Mouse (Mus musculus) gastrocnemius, adult 8-10 months (tissue): ENCODE measurements around the gene Chchd4. TPM values are rescaled to one million over a fixed set of nuclear protein-coding genes. Genes with fewer than 3 reads are reported as not detected.
"Not testable (repeated sequence)": the region's sequence is repeated elsewhere in the genome, so short reads cannot be mapped to it uniquely, and the experiment has no call there.

ENCODE experiments used
- DNase-seq, 2 experiments: peaks; one replicate each; pipeline ENCODE4 v3.0.0; 2022; ENCODE audit warnings: low spot score in 2 of 2
- total RNA-seq, 4 experiments: library from RNA; stranded (reverse); gene quantifications; 2 replicates each; pipeline ENCODE4 v1.2.4; 2022

The Chchd4 gene
- total RNA-seq, 4 experiments from 2014 or later, result 8.4 to 11.4 (median 9.1) TPM

GRCm38 (mm10) chr6:91474441-91475190, 1.3 kb upstream of the Chchd4 start:
- DNase-seq, result peak in 1 of 2 experiments; percentile 51

- no peak for DNase-seq
These were observed 577 bp upstream of the Chchd4 start for GRCm38 (mm10) chr6:91473805-91474440.

- no peak for DNase-seq
These were observed 1.0 kb downstream of the Chchd4 start for GRCm38 (mm10) chr6:91472319-91472718.

GRCm38 (mm10) chr6:91471427-91471826, 1.9 kb downstream of the Chchd4 start:
- not testable (repeated sequence) for DNase-seq

- DNase-seq, result no peak
These were observed 2.6 kb downstream of the Chchd4 start for GRCm38 (mm10) chr6:91470712-91471111.

- DNase-seq, result no peak
These were observed 6.2 kb downstream of the Chchd4 start for GRCm38 (mm10) chr6:91467106-91467505.

- no peak for DNase-seq
These were observed 7.6 kb downstream of the Chchd4 start for GRCm38 (mm10) chr6:91465756-91466155.

- DNase-seq, result no peak
These were observed 13.9 kb downstream of the Chchd4 start for GRCm38 (mm10) chr6:91459471-91459870.

GRCm38 (mm10) chr6:91454546-91454945, 18.8 kb downstream of the Chchd4 start:
- DNase-seq, result no peak

- no peak for DNase-seq
These were observed 21.3 kb downstream of the Chchd4 start for GRCm38 (mm10) chr6:91452056-91452455.

GRCm38 (mm10) chr6:91449472-91450225, 23.7 kb downstream of the Chchd4 start:
- DNase-seq, result no peak

- DNase-seq, result no peak
These were observed 28.0 kb downstream of the Chchd4 start for GRCm38 (mm10) chr6:91445316-91445715.

- no peak for DNase-seq
These were observed 32.1 kb downstream of the Chchd4 start for GRCm38 (mm10) chr6:91441145-91441662.

GRCm38 (mm10) chr6:91440474-91441144, 32.7 kb downstream of the Chchd4 start:
- peak; percentile 89 for DNase-seq

- DNase-seq, result no peak
These were observed 49.2 kb downstream of the Chchd4 start for GRCm38 (mm10) chr6:91424151-91424550.

- DNase-seq, result no peak
These were observed 51.7 kb downstream of the Chchd4 start for GRCm38 (mm10) chr6:91421629-91422028.

- DNase-seq, result no peak
These were observed 56.0 kb downstream of the Chchd4 start for GRCm38 (mm10) chr6:91417291-91417845.

GRCm38 (mm10) chr6:91416146-91416545, 57.2 kb downstream of the Chchd4 start:
- DNase-seq, result no peak

GRCm38 (mm10) chr6:91414890-91415289, 58.5 kb downstream of the Chchd4 start:
- no peak for DNase-seq
